Mouse (Mus musculus): ENCODE results near the gene Hoxb1.

DNA sequence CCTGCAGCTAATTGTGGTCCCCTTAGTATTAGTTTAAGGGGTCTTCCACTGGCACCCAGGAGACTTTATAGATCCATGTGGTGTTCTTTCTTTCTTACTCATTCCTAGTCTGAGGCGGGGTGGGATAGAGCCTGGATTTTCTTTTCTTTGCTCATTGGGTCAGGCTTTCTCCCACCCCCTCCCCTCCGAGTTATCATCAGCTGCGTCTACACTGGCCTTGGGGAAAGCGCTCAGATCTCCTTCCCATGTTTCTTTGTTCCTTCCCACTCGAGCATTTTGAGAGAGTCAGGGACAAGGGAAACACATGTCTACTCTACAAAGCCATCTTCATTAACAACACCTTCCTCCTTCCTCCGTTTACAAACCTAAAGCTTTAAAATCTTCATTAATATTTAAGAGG is 28.5 kb upstream of the Hoxb1 start:
- TF ChIP-seq CTCF (IDR thresholded peaks at IDR 0.05) (no peak), POLR2A (IDR thresholded peaks at IDR 0.05; ENCODE audit: insufficient read depth, low read depth, low read length) (no peak), EP300 (IDR thresholded peaks at IDR 0.05; ENCODE audit: insufficient read depth, low read depth, low read length) (no peak)
